Mouse (Mus musculus): ENCODE measurements around the gene Ctsd. TPM values are rescaled to one million over a fixed set of nuclear protein-coding genes. Genes with fewer than 3 reads are reported as not detected.

Ctsd gene
- polyA plus RNA-seq (2015; fragmentation: Nextera tagmentation; extraction: Ambion mirVana): 398 and 453 TPM in 2 replicates

GRCm38 (mm10) chr7:142387419-142388148 is at the start of gene Ctsd:
TSS of gene Ctsd (minus strand) at chr7:142388038.
- Histone ChIP-seq H3K4me1 (ENCODE audit: insufficient read depth, low read length) (peaks cover 19% of the 10 kb centered on the region), H3K4me3 (ENCODE audit: low read length) (peak within 1 kb of the TSS; percentile 83), H3K4me2 (replicated peaks; ENCODE audit: low read depth, low read length) (peak within 1 kb of the TSS; percentile 93), H3K9me3 (ENCODE audit: low read length) (no peaks in the 10 kb centered on the region), H3K36me3 (ENCODE audit: insufficient read depth, low read length) (peaks cover 26% of the 10 kb centered on the region), H3K27me3 (ENCODE audit: insufficient read depth, low read length) (no peaks in the 10 kb centered on the region), H3K27ac (ENCODE audit: low read length) (peak within 1 kb of the TSS; percentile 88), H3K9ac (replicated peaks; ENCODE audit: low read length) (peak within 1 kb of the TSS; percentile 91)
- ATAC-seq (ENCODE audit: low FRiP score, low TSS enrichment): peak; percentile 96
- under 1% methylated on average over 55 of the region's 55 CpGs for WGBS

GRCm38 (mm10) chr7:142437324-142437723 is 49.5 kb upstream of the Ctsd start:
- Histone ChIP-seq H3K4me1 (ENCODE audit: insufficient read depth, low read length) (peaks cover 32% of the 10 kb centered on the region), H3K27ac (ENCODE audit: low read length) (no peak overlapping the region), H3K4me3 (ENCODE audit: low read length) (no peak overlapping the region), H3K36me3 (ENCODE audit: insufficient read depth, low read length) (no peaks in the 10 kb centered on the region), H3K27me3 (ENCODE audit: insufficient read depth, low read length) (no peaks in the 10 kb centered on the region), H3K4me2 (replicated peaks; ENCODE audit: low read depth, low read length) (no peak overlapping the region), H3K9me3 (ENCODE audit: low read length) (no peaks in the 10 kb centered on the region), H3K9ac (replicated peaks; ENCODE audit: low read length) (no peak overlapping the region)
- no peak for ATAC-seq (ENCODE audit: low FRiP score, low TSS enrichment)
- 73% methylated on average over 5 of the region's 5 CpGs for WGBS

- Histone ChIP-seq H3K27ac (ENCODE audit: low read length) (no peak overlapping the region), H3K27me3 (ENCODE audit: insufficient read depth, low read length) (no peaks in the 10 kb centered on the region), H3K4me1 (ENCODE audit: insufficient read depth, low read length) (peaks cover 22% of the 10 kb centered on the region), H3K4me3 (ENCODE audit: low read length) (no peak overlapping the region), H3K9ac (replicated peaks; ENCODE audit: low read length) (0 out of 2 replicates have a peak overlapping the region, but pooled peaks have one; percentile 9), H3K9me3 (ENCODE audit: low read length) (no peaks in the 10 kb centered on the region), H3K36me3 (ENCODE audit: insufficient read depth, low read length) (no peaks in the 10 kb centered on the region), H3K4me2 (replicated peaks; ENCODE audit: low read depth, low read length) (no peak overlapping the region)
- no peak for ATAC-seq (ENCODE audit: low FRiP score, low TSS enrichment)
- 25% methylated on average over 4 of the region's 4 CpGs for WGBS
Measured at GRCm38 (mm10) chr7:142435524-142435923, 47.7 kb upstream of the Ctsd start.

DNA sequence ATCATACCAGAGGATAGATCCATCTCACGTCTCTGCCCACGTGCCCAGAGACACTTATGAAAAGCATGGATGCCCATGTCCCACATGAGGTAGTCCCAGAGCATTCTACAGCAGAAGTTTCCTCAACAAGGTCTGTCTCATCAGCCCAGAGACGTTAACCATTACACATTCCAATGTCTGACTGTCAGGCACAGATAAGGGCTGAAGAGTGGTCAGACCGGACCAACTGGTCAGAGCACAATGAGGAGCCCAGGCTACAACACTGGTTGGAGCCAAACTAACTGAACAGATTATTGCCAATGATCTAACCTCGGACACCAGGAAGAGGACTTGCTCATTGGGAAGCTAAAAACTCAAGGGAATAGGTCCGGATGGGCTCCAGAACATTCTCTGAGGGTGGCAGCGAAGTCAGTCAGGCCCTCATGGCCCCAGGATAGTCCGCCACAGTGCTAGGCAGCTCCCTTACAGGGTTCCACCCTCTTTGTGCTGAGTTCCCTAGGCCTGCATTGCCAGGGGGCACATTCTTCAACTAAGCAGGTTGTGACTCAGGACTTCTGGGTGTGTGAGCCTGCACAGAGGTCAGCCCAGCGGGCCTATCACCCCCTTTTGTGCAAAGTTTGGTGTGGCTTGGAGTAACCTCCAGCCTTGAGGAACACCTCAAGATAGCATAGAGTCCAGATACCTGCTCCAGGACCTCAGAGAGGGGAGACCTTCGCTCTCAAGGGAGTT is 46.5 kb upstream of the Ctsd start, which contains the start of gene Syt8:
Gene Syt8, plus strand, starts transcription at position 714 of the 729 bp plus-strand sequence.
- peaks cover 33% of the 10 kb centered on the region for H3K4me1 ChIP-seq (ENCODE audit: insufficient read depth, low read length)
- H3K27ac ChIP-seq (ENCODE audit: low read length): peak within 1 kb of the TSS; percentile 39; the same call in 1 of the 2 replicates
- H3K9ac ChIP-seq (replicated peaks; ENCODE audit: low read length): peak within 1 kb of the TSS; percentile 32; the same call in 1 of the 2 replicates
- 80% methylated on average over 10 of the region's 10 CpGs for WGBS
- no peaks in the 10 kb centered on the region for H3K36me3 ChIP-seq (ENCODE audit: insufficient read depth, low read length)
- H3K9me3 ChIP-seq (ENCODE audit: low read length): no peaks in the 10 kb centered on the region
- peak; percentile 28; the same call in 1 of the 2 replicates for ATAC-seq (ENCODE audit: low FRiP score, low TSS enrichment)
- H3K4me2 ChIP-seq (replicated peaks; ENCODE audit: low read depth, low read length): no peak within 1 kb of the TSS
- no peaks in the 10 kb centered on the region for H3K27me3 ChIP-seq (ENCODE audit: insufficient read depth, low read length)
- no peak within 1 kb of the TSS for H3K4me3 ChIP-seq (ENCODE audit: low read length)

DNA sequence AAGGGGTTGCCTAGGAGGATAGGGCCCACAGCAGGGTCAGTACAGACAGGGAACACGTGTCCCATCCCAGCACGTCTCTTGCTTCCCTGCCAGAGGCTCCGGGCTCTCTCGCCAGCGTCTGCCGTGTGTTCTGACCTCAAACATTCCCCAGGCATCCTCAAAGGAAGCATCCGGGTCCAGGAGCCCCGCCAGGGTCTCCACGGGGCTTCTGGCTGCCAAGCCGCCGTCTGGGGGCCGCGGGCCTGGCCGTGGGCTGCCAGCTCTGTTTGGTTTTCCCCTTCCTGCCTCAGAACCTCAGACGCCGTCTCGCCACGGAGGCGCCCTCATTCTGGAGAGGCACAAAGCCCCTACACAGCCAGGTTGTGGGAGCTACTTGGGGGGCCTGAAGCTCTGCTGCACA is 45.8 kb upstream of the Ctsd start:
- Histone ChIP-seq H3K36me3 (ENCODE audit: insufficient read depth, low read length) (no peaks in the 10 kb centered on the region), H3K9ac (replicated peaks; ENCODE audit: low read length) (peak overlapping the region; percentile 32; the same call in 1 of the 2 replicates), H3K27ac (ENCODE audit: low read length) (0 out of 2 replicates have a peak overlapping the region, but pooled peaks have one; percentile 17), H3K9me3 (ENCODE audit: low read length) (no peaks in the 10 kb centered on the region), H3K27me3 (ENCODE audit: insufficient read depth, low read length) (no peaks in the 10 kb centered on the region), H3K4me2 (replicated peaks; ENCODE audit: low read depth, low read length) (no peak overlapping the region), H3K4me1 (ENCODE audit: insufficient read depth, low read length) (peaks cover 33% of the 10 kb centered on the region), H3K4me3 (ENCODE audit: low read length) (no peak overlapping the region)
- 32% methylated on average over 19 of the region's 19 CpGs for WGBS
- ATAC-seq (ENCODE audit: low FRiP score, low TSS enrichment): no peak

DNA sequence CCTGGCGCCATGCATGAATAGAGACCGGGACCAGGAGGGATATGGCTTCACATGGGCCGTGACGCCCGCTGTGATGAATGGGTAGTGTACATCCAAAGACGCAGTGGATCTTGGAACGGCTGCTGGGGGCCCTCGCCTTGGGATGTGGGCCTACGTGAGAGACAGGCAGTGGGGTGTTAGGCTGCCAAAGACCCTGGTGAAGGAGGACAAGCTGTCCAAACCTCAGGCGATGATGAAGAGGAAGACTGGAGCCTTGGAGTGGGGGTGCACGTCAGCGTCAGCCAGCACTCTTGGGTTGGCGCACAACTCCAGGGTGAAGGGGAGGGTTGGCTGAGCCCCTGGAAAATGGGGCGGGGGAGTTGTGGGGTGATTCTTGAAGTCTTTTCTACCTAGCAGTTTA is 43.3 kb upstream of the Ctsd start:
- WGBS: 83% methylated on average over 14 of the region's 14 CpGs
- Histone ChIP-seq H3K4me1 (ENCODE audit: insufficient read depth, low read length) (peaks cover 36% of the 10 kb centered on the region), H3K4me2 (replicated peaks; ENCODE audit: low read depth, low read length) (no peak overlapping the region), H3K27me3 (ENCODE audit: insufficient read depth, low read length) (no peaks in the 10 kb centered on the region), H3K27ac (ENCODE audit: low read length) (no peak overlapping the region), H3K36me3 (ENCODE audit: insufficient read depth, low read length) (no peaks in the 10 kb centered on the region), H3K9ac (replicated peaks; ENCODE audit: low read length) (no peak overlapping the region), H3K4me3 (ENCODE audit: low read length) (no peak overlapping the region), H3K9me3 (ENCODE audit: low read length) (no peaks in the 10 kb centered on the region)
- no peak for ATAC-seq (ENCODE audit: low FRiP score, low TSS enrichment)

DNA sequence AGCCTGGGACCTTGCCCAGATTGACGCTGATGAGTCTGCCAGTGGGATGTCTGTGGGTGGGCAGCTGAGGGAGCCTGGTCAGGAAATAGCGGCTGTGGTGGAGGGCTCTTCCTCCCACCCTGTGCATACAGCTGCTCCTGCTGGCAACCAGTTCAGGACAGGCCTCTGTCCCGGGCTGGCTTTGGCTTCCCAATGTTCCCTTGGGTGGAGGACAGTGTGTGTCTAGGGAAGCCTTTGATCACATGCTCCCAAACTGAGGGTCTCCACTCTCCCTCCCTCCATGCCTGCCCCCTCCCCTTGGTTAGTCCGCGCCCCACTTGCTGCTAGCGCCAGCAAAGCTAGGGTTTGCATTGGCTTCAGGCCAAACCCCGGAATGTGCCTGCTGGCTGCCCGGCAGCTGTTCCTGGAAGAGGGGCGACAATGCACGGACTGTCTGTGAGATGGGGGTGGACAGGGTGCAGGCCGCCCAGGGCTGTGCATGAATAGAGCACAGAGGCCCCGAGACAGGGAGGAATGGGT is 42.4 kb upstream of the Ctsd start:
- H3K4me2 ChIP-seq (replicated peaks; ENCODE audit: low read depth, low read length): no peak overlapping the region
- 40% methylated on average over 12 of the region's 12 CpGs for WGBS
- no peaks in the 10 kb centered on the region for H3K36me3 ChIP-seq (ENCODE audit: insufficient read depth, low read length)
- no peak overlapping the region for H3K27ac ChIP-seq (ENCODE audit: low read length)
- H3K9me3 ChIP-seq (ENCODE audit: low read length): no peaks in the 10 kb centered on the region
- peaks cover 45% of the 10 kb centered on the region for H3K4me1 ChIP-seq (ENCODE audit: insufficient read depth, low read length)
- H3K4me3 ChIP-seq (ENCODE audit: low read length): no peak overlapping the region
- no peaks in the 10 kb centered on the region for H3K27me3 ChIP-seq (ENCODE audit: insufficient read depth, low read length)
- no peak overlapping the region for H3K9ac ChIP-seq (replicated peaks; ENCODE audit: low read length)
- peak; percentile 35 for ATAC-seq (ENCODE audit: low FRiP score, low TSS enrichment)

GRCm38 (mm10) chr7:142428213-142428612 is 40.4 kb upstream of the Ctsd start:
- no peak overlapping the region for H3K4me3 ChIP-seq (ENCODE audit: low read length)
- 11% methylated on average over 7 of the region's 7 CpGs for WGBS
- H3K9ac ChIP-seq (replicated peaks; ENCODE audit: low read length): no peak overlapping the region
- H3K27ac ChIP-seq (ENCODE audit: low read length): no peak overlapping the region
- no peaks in the 10 kb centered on the region for H3K9me3 ChIP-seq (ENCODE audit: low read length)
- H3K4me2 ChIP-seq (replicated peaks; ENCODE audit: low read depth, low read length): no peak overlapping the region
- H3K27me3 ChIP-seq (ENCODE audit: insufficient read depth, low read length): no peaks in the 10 kb centered on the region
- ATAC-seq (ENCODE audit: low FRiP score, low TSS enrichment): peak; percentile 21; the same call in 1 of the 2 replicates
- H3K36me3 ChIP-seq (ENCODE audit: insufficient read depth, low read length): no peaks in the 10 kb centered on the region
- peaks cover 34% of the 10 kb centered on the region for H3K4me1 ChIP-seq (ENCODE audit: insufficient read depth, low read length)

- H3K9ac ChIP-seq (replicated peaks; ENCODE audit: low read length): no peak overlapping the region
Measured at GRCm38 (mm10) chr7:142425641-142426213, 37.9 kb upstream of the Ctsd start.

More at GRCm38 (mm10) chr7:142425641-142426213, 37.9 kb upstream of the Ctsd start:
- Histone ChIP-seq H3K27ac (ENCODE audit: low read length) (peak overlapping the region; percentile 21; the same call in 1 of the 2 replicates), H3K4me1 (ENCODE audit: insufficient read depth, low read length) (peaks cover 32% of the 10 kb centered on the region), H3K27me3 (ENCODE audit: insufficient read depth, low read length) (no peaks in the 10 kb centered on the region), H3K36me3 (ENCODE audit: insufficient read depth, low read length) (no peaks in the 10 kb centered on the region), H3K4me3 (ENCODE audit: low read length) (no peak overlapping the region), H3K9me3 (ENCODE audit: low read length) (no peaks in the 10 kb centered on the region), H3K4me2 (replicated peaks; ENCODE audit: low read depth, low read length) (no peak overlapping the region; the same call in 1 of the 2 replicates)
- ATAC-seq (ENCODE audit: low FRiP score, low TSS enrichment): peak; percentile 72
- WGBS: 34% methylated on average over 11 of the region's 11 CpGs

Measured in kidney, embryonic 16.5 days (tissue).